Mouse (Mus musculus) G1E (cell line): ENCODE measurements around the gene Mmp23.

Experiments
- CTCF ChIP-seq: IDR thresholded peaks from 2 replicates; pipeline ENCODE4 v1.5.1; 2012; ENCODE audit warnings: low read depth, low read length, inconsistent platforms, mixed read lengths
- GATA1 ChIP-seq: IDR thresholded peaks from 2 replicates; pipeline ENCODE4 v1.6.1; 2012; ENCODE audit warnings: borderline replicate concordance, low read length, inconsistent platforms, mixed read lengths
- TAL1 ChIP-seq: conservative IDR thresholded peaks from 2 replicates; pipeline ENCODE4 v1.6.1; 2012; ENCODE audit warnings: low read depth, low read length, inconsistent platforms, mixed read lengths

- no peak for TF ChIP-seq CTCF
- TF ChIP-seq GATA1: no peak
- no peak for TF ChIP-seq TAL1
Observed at GRCm38 (mm10) chr4:155692421-155692820, 39.2 kb upstream of the Mmp23 start.
